Mouse (Mus musculus): ENCODE results near the gene Ugt2a1. TPM values are rescaled to one million over a fixed set of nuclear protein-coding genes. Genes with fewer than 3 reads are reported as not detected.

Gene Ugt2a1
- total and polyA plus RNA-seq, 3 experiments = not detected

DNA sequence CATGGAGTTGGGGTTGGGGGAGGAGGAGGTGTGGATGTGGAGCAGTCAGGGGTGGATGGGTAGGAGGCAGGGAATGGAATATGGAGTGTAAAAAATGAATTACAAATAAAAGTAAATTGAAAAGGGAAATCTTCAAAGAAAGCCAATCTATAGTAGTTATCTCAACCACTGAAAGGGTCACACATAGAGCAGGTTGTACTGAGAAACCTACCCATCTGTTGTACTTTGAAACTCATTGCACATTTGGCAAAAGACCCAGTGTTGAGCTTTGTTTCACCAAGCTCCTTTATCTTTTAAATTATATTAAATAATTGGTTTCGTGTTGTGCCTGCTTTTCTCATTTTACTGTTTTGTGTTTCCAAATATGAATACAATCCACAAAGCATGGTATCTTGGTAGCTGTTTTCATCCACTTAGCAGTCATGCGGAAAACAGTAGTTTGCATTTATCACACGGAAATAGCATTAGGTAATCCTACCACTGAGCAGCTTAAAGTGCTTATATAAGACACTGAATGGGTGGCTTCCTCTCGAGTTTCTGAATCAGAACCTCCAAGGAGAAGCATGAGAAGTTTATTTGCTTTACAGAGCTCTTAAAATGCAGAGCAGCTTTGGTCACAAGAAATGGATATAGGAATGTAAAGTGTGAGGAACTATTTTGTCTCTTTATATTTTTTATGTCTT lies 15.2 kb upstream of the Ugt2a1 start:
- Histone ChIP-seq H3K79me2 (ENCODE audit: control insufficient read depth, insufficient read depth, low read length, poor library complexity) (no peaks in the 10 kb centered on the region), H3K4me1 (ENCODE audit: control insufficient read depth in 1 of 2, insufficient read depth in 2 of 2, low read length in 2 of 2) (no peaks in the 10 kb centered on the region), H3K27ac (ENCODE audit: control insufficient read depth, low read depth, low read length) (no peak overlapping the region), H3K9me3 (replicated peaks; ENCODE audit: insufficient read depth, low read length) (no peaks in the 10 kb centered on the region), H3K9ac (ENCODE audit: control insufficient read depth, low read depth, low read length, poor library complexity, severe bottlenecking) (no peak overlapping the region), H3K36me3 (ENCODE audit: control insufficient read depth in 1 of 2, insufficient read depth in 2 of 2, low read length in 2 of 2) (no peaks in the 10 kb centered on the region), H3K4me3 (ENCODE audit: control insufficient read depth in 1 of 2, insufficient read depth in 1 of 2, low read depth in 2 of 2, low read length in 2 of 2) (no peak overlapping the region), H3K27me3 (ENCODE audit: control insufficient read depth in 1 of 2, insufficient read depth in 2 of 2, low read length in 2 of 2) (no peaks in the 10 kb centered on the region)
- TF ChIP-seq USF1 (IDR thresholded peaks at IDR 0.05; ENCODE audit: low read depth, low read length) (no peak), KAT2A (conservative IDR thresholded peaks at IDR 0.05; ENCODE audit: low read depth, low read length) (no peak), CHD1 (IDR thresholded peaks at IDR 0.05; ENCODE audit: low read depth, low read length) (no peak), ELF1 (IDR thresholded peaks at IDR 0.05; ENCODE audit: low read depth, low read length) (no peak), TAL1 (IDR thresholded peaks at IDR 0.05; ENCODE audit: low read length) (no peak), POLR2AphosphoS5 (IDR thresholded peaks at IDR 0.05; ENCODE audit: borderline replicate concordance, low read depth, low read length) (no peak), MYC (IDR thresholded peaks at IDR 0.05; ENCODE audit: low read depth, low read length) (no peak), MAFK (IDR thresholded peaks at IDR 0.05; ENCODE audit: borderline replicate concordance, low read depth, low read length) (no peak), CTCF (IDR thresholded peaks at IDR 0.05 in 2 of 3, conservative IDR thresholded peaks at IDR 0.05 in 1 of 3; ENCODE audit: control insufficient read depth in 1 of 3, insufficient read depth in 1 of 3, low read depth in 2 of 3, low read length in 3 of 3, poor library complexity in 1 of 3, severe bottlenecking in 1 of 3) (no peak), E2F4 (IDR thresholded peaks at IDR 0.05; ENCODE audit: borderline replicate concordance, low read depth, low read length) (no peak), NELFE (IDR thresholded peaks at IDR 0.05; ENCODE audit: low read depth, low read length) (no peak), GABPA (IDR thresholded peaks at IDR 0.05; ENCODE audit: low read depth, low read length) (no peak), HCFC1 (IDR thresholded peaks at IDR 0.05; ENCODE audit: low read depth, low read length) (no peak), MEF2A (IDR thresholded peaks at IDR 0.05; ENCODE audit: extremely low read depth, insufficient replicate concordance, low read depth, low read length, poor library complexity, severe bottlenecking) (no peak), USF2 (IDR thresholded peaks at IDR 0.05; ENCODE audit: borderline replicate concordance in 1 of 2, insufficient read depth in 1 of 2, low read depth in 1 of 2, low read length in 2 of 2) (no peak), SMC3 (IDR thresholded peaks at IDR 0.05; ENCODE audit: low read depth, low read length) (no peak), TCF12 (IDR thresholded peaks at IDR 0.05; ENCODE audit: low read depth, low read length) (no peak), UBTF (IDR thresholded peaks at IDR 0.05; ENCODE audit: borderline replicate concordance, insufficient read depth, low read depth, low read length) (no peak)
- DNase-seq (ENCODE audit: low read depth, low spot score) = no peak

DNA sequence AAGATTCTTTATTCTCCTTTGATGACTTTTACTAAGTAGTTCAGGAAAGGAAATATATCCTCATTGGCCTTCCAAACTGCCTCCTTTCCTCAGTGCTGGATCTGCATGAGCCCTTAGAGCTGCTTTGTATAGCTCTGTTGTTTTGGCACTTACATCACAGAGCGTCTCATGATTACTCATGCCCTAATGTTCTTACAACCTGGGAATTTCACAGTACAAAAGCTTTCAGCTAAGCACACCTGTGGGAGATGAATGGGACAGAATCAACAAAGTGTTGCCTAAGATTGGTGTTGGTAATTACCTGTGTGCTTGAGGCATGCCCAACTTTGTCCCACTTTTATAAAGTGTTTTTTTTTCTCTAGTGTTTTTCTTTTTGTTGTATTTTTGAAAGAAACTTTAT lies 12.0 kb upstream of the Ugt2a1 start:
- DNase-seq (ENCODE audit: low read depth, low spot score) = no peak
- H3K4me1 ChIP-seq (ENCODE audit: control insufficient read depth in 1 of 2, insufficient read depth in 2 of 2, low read length in 2 of 2) = no peaks in the 10 kb centered on the region
- TF ChIP-seq E2F4 (IDR thresholded peaks at IDR 0.05; ENCODE audit: borderline replicate concordance, low read depth, low read length) (no peak), GABPA (IDR thresholded peaks at IDR 0.05; ENCODE audit: low read depth, low read length) (no peak), TAL1 (IDR thresholded peaks at IDR 0.05; ENCODE audit: low read length) (no peak), RCOR1 (IDR thresholded peaks at IDR 0.05; ENCODE audit: low read depth, low read length) (no peak), CTCF (IDR thresholded peaks at IDR 0.05 in 2 of 3, conservative IDR thresholded peaks at IDR 0.05 in 1 of 3; ENCODE audit: control insufficient read depth in 1 of 3, insufficient read depth in 1 of 3, low read depth in 2 of 3, low read length in 3 of 3, poor library complexity in 1 of 3, severe bottlenecking in 1 of 3) (no peak), TBP (IDR thresholded peaks at IDR 0.05; ENCODE audit: low read depth, low read length) (no peak), SMC3 (IDR thresholded peaks at IDR 0.05; ENCODE audit: low read depth, low read length) (no peak), KAT2A (conservative IDR thresholded peaks at IDR 0.05; ENCODE audit: low read depth, low read length) (no peak), ZC3H11A (IDR thresholded peaks at IDR 0.05; ENCODE audit: low read depth, low read length) (no peak), JUND (IDR thresholded peaks at IDR 0.05; ENCODE audit: low read depth, low read length) (no peak), POLR2A (IDR thresholded peaks at IDR 0.05; ENCODE audit: control insufficient read depth in 1 of 2, insufficient read depth in 1 of 2, low read depth in 1 of 2, low read length in 2 of 2, poor library complexity in 1 of 2) (no peak), TCF12 (IDR thresholded peaks at IDR 0.05; ENCODE audit: low read depth, low read length) (no peak), MAX (IDR thresholded peaks at IDR 0.05; ENCODE audit: low read length) (no peak)
- no peak overlapping the region for H3K4me3 ChIP-seq (ENCODE audit: control insufficient read depth in 1 of 2, insufficient read depth in 1 of 2, low read depth in 2 of 2, low read length in 2 of 2)
- no peak overlapping the region for H3K9ac ChIP-seq (ENCODE audit: control insufficient read depth, low read depth, low read length, poor library complexity, severe bottlenecking)
- no peaks in the 10 kb centered on the region for H3K9me3 ChIP-seq (replicated peaks; ENCODE audit: insufficient read depth, low read length)
- no peaks in the 10 kb centered on the region for H3K36me3 ChIP-seq (ENCODE audit: control insufficient read depth in 1 of 2, insufficient read depth in 2 of 2, low read length in 2 of 2)
- H3K79me2 ChIP-seq (ENCODE audit: control insufficient read depth, insufficient read depth, low read length, poor library complexity) = no peaks in the 10 kb centered on the region
- H3K27ac ChIP-seq (ENCODE audit: control insufficient read depth, low read depth, low read length) = no peak overlapping the region
- no peaks in the 10 kb centered on the region for H3K27me3 ChIP-seq (ENCODE audit: control insufficient read depth in 1 of 2, insufficient read depth in 2 of 2, low read length in 2 of 2)
